Mouse (Mus musculus) heart, embryonic 13.5 days (tissue): ENCODE measurements around the gene Actrt3. TPM values are rescaled to one million over a fixed set of nuclear protein-coding genes. Genes with fewer than 3 reads are reported as not detected.

Experiments used
- ATAC-seq: fragments of 200-750 bp; cut with Nextera tagmentation; 2 replicates; pipeline ENCODE4 v1.8.0; 2017; ENCODE audit warnings: moderate TSS enrichment; ENCODE audit not compliant: insufficient number of reproducible peaks, low FRiP score, low TSS enrichment; ENCODE audit errors: extremely low read depth
- H3K27ac ChIP-seq: fragments of 300-500 bp; sonication (generic); replicated peaks from 2 replicates; pipeline ENCODE4 v1.5.1; 2015; ENCODE audit warnings: moderate library complexity, mild to moderate bottlenecking, inconsistent platforms
- H3K27me3 ChIP-seq: fragments of 300-500 bp; sonication (generic); replicated peaks from 2 replicates; pipeline ENCODE4 v1.6.1; 2015; ENCODE audit warnings: mild to moderate bottlenecking, inconsistent platforms
- H3K36me3 ChIP-seq: fragments of 300-500 bp; sonication (generic); 2 replicates; pipeline ENCODE4 v1.6.1; 2015; ENCODE audit warnings: mild to moderate bottlenecking, inconsistent platforms
- H3K4me1 ChIP-seq: fragments of 300-500 bp; sonication (generic); 2 replicates; pipeline ENCODE4 v1.6.1; 2015; ENCODE audit warnings: inconsistent platforms
- H3K4me2 ChIP-seq: fragments of 300-500 bp; sonication (generic); 2 replicates; pipeline ENCODE4 v1.6.1; 2015; ENCODE audit warnings: inconsistent platforms, mild to moderate bottlenecking, moderate library complexity
- H3K4me3 ChIP-seq: fragments of 300-500 bp; sonication (generic); 2 replicates; pipeline ENCODE4 v1.5.1; 2015; ENCODE audit warnings: moderate library complexity, mild to moderate bottlenecking, inconsistent platforms
- H3K9ac ChIP-seq: fragments of 300-500 bp; sonication (generic); 2 replicates; pipeline ENCODE4 v1.6.1; 2015; ENCODE audit warnings: inconsistent platforms, mild to moderate bottlenecking, moderate library complexity
- H3K9me3 ChIP-seq: fragments of 300-500 bp; sonication (generic); 2 replicates; pipeline ENCODE4 v1.6.1; 2016; ENCODE audit warnings: inconsistent platforms
- WGBS: fragments of 180-500 bp; shearing (Covaris S2); methylation state at CpG from one replicate; pipeline ENCODE4 v1.1.7; 2015; ENCODE audit warnings: mixed read lengths; 5-methylcytosine and 5-hydroxymethylcytosine counted together
- polyA plus RNA-seq: library from polyadenylated mRNA; unstranded; fragments of >200 nt; fragmentation: Nextera tagmentation; extraction: Ambion mirVana; gene quantifications from 2 replicates; pipeline ENCODE4 v1.2.1, GENCODE M21; 2015

Actrt3 gene
- polyA plus RNA-seq, 1 experiment from 2014 or later: not detected

GRCm38 (mm10) chr3:30602740-30603098 is 3.0 kb upstream of the Actrt3 start:
- Histone ChIP-seq H3K27me3 (peaks cover 15% of the 10 kb centered on the region), H3K9ac (peak overlapping the region; percentile 96), H3K4me1 (peaks cover 18% of the 10 kb centered on the region), H3K9me3 (no peaks in the 10 kb centered on the region), H3K4me2 (peak overlapping the region; percentile 80), H3K4me3 (peak overlapping the region; percentile 94), H3K36me3 (peaks cover 35% of the 10 kb centered on the region), H3K27ac (peak overlapping the region; percentile 91)
- ATAC-seq: peak; percentile 48
- WGBS: 0% methylated on average over 15 of the region's 27 CpGs

DNA sequence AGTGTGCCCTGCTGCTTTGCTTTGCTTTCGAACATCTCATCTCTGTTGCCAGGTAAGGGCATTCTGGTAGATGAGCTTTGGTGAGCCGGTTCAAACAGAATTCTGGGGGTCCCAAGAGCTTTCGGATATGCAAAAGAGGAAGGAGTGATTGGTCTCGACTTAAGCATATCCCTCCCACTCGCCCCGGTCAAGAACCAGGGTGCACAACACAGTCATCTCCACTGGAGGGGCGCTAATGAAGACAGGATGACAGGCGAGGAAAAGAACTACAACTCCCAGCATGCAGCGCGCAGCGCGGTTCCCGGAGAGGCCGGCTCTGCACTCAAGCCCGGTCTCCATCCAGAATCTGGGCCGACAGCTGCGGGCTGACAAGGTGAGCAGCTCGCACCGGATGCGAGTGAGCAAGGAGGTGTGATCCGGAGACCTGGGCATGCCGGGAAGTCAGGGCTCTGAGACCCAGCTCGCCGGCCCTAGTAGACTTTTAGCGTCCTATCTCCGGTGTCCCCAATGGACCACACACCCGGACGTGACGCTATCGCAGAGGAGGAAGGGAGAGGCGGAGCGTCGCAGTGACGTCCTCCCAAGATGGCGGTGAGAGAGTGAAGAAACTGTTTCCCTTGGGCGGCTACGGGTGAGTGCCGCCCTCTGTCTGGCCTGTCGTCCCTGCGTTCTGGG is 2.5 kb upstream of the Actrt3 start, which contains the start of gene Mynn:
Mynn (plus strand) TSS at position 1 of the 675 bp plus-strand sequence.
- Histone ChIP-seq H3K36me3 (peaks cover 30% of the 10 kb centered on the region), H3K9me3 (no peaks in the 10 kb centered on the region), H3K9ac (peak within 1 kb of the TSS; percentile 96), H3K4me3 (peak within 1 kb of the TSS; percentile 94), H3K4me2 (peak within 1 kb of the TSS; percentile 80), H3K27me3 (peaks cover 18% of the 10 kb centered on the region), H3K27ac (peak within 1 kb of the TSS; percentile 91), H3K4me1 (peaks cover 18% of the 10 kb centered on the region)
- WGBS: under 1% methylated on average over 40 of the region's 40 CpGs
- ATAC-seq: peak; percentile 86

- H3K27ac ChIP-seq: peak overlapping the region; percentile 91
- H3K4me3 ChIP-seq: peak overlapping the region; percentile 94
- H3K27me3 ChIP-seq: peaks cover 19% of the 10 kb centered on the region
- peaks cover 18% of the 10 kb centered on the region for H3K4me1 ChIP-seq
- H3K9me3 ChIP-seq: no peaks in the 10 kb centered on the region
- H3K4me2 ChIP-seq: peak overlapping the region; percentile 80
- H3K9ac ChIP-seq: peak overlapping the region; percentile 96
- peak; percentile 24; the same call in 1 of the 2 replicates for ATAC-seq
- WGBS: 1% methylated on average over 13 of the region's 13 CpGs
- H3K36me3 ChIP-seq: peaks cover 27% of the 10 kb centered on the region
Observed at GRCm38 (mm10) chr3:30601610-30602064, 1.9 kb upstream of the Actrt3 start.

DNA sequence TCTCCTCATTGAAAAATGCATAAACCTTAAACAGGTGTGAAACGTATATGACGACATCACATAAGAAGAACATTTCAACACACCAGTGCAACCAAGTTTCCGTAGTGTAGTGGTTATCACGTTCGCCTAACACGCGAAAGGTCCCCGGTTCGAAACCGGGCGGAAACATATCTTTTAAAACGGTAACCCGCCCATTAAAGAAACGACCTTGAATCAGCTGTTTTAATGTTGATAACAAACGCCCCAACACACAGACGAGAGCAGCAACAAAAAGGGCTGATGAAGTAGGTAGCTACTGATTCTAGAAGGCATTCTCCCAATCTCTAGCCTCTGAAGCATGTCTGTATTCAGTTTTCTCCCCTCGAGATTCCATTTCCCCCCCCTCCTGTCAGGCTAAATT is 1.4 kb upstream of the Actrt3 start:
- peaks cover 18% of the 10 kb centered on the region for H3K4me1 ChIP-seq
- H3K9ac ChIP-seq: peak overlapping the region; percentile 77
- H3K36me3 ChIP-seq: peaks cover 23% of the 10 kb centered on the region
- H3K27ac ChIP-seq: peak overlapping the region; percentile 91
- H3K9me3 ChIP-seq: no peaks in the 10 kb centered on the region
- H3K27me3 ChIP-seq: peaks cover 20% of the 10 kb centered on the region
- under 1% methylated on average over 17 of the region's 17 CpGs for WGBS
- peak overlapping the region; percentile 94 for H3K4me3 ChIP-seq
- ATAC-seq: no peak
- H3K4me2 ChIP-seq: peak overlapping the region; percentile 80

DNA sequence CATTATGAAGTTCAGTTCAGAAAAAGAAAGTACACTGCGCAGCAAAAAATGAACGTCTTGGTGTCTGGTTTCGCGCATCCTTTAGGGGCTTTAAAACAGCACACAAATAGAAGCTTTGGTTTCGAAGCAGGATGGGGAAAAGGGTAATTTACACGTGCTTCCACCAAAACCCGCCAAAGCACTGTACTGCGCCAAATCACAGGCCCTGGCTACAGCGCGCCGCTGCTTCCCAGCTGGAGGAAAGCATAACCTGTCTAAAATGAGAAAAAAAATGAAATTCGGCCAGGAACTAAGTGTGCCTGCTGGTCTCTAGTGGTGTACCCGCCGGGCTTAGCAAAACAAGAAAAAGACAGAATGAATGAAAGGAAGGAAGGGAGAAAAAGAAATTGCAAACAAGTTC is 978 bp upstream of the Actrt3 start:
- WGBS: under 1% methylated on average over 14 of the region's 14 CpGs
- no peak for ATAC-seq
- peak overlapping the region; percentile 80 for H3K4me2 ChIP-seq
- H3K9ac ChIP-seq: peak overlapping the region; percentile 77
- peak overlapping the region; percentile 66 for H3K27ac ChIP-seq
- H3K27me3 ChIP-seq: peaks cover 20% of the 10 kb centered on the region
- H3K36me3 ChIP-seq: peaks cover 18% of the 10 kb centered on the region
- no peaks in the 10 kb centered on the region for H3K9me3 ChIP-seq
- peaks cover 21% of the 10 kb centered on the region for H3K4me1 ChIP-seq
- peak overlapping the region; percentile 94 for H3K4me3 ChIP-seq

DNA sequence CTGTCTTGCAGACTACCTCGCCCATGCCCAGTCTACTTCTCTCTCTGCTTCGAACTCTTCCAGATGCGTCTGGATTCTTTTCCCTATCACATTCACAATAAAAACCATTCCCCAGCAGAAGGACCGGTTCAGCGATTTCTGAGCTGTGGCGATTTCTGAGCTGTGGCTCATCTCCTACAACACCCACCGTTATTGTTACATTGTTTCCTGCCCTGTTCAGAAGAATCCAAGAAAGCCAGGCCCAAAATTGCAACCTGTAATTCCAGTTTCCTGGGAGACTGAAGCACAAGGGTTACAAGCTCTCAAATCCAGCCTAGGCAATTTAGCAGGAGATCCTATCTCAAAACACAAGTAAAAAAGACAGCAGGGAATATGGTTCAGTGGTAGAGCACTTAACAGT is 2.5 kb downstream of the Actrt3 start:
- Histone ChIP-seq H3K27me3 (peaks cover 20% of the 10 kb centered on the region), H3K9ac (no peak overlapping the region), H3K4me1 (peaks cover 17% of the 10 kb centered on the region), H3K9me3 (no peaks in the 10 kb centered on the region), H3K4me2 (no peak overlapping the region), H3K36me3 (no peaks in the 10 kb centered on the region), H3K27ac (no peak overlapping the region), H3K4me3 (no peak overlapping the region)
- WGBS: 74% methylated on average over 7 of the region's 7 CpGs
- ATAC-seq: no peak

DNA sequence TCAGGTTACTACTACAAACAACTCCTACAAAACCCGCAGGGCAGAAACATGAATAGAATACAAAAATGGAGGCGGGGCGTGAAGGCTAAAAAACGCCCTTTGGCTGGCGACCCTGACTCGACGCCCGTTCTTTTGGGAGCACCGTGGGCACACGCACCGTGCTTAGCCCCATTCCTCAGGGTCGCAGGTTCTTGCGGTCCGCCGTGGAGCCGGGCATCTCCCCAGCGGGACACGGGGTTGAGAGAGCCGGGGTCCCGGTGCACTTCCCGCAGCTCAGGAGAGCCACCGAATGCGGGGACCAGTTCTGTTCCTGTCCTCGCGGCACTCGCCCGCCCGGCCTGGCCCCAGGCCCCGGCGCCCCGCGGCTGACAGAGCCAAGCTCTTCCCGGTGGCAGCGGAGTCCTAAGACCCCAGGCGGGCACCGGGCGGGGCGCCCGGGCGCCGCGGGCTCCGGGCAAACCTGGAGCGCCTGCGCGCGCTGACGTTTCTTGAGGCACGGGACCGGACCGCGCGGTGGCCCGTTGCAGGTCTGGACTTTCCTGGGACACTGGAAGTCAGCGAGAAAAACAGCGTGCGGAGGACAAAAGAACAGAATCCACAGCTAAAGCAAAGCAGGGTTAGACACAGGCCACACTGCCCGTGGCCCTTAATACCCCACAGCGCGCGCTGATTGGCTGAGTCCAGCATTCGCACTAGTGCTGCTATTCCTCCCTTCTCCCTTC is 4.5 kb downstream of the Actrt3 start:
- no peaks in the 10 kb centered on the region for H3K9me3 ChIP-seq
- peak overlapping the region; percentile 65 for H3K4me3 ChIP-seq
- 0 out of 2 replicates have a peak, but pooled peaks have one; percentile 20 for ATAC-seq
- peak overlapping the region; percentile 71 for H3K4me2 ChIP-seq
- H3K27me3 ChIP-seq: peaks cover 20% of the 10 kb centered on the region
- peaks cover 17% of the 10 kb centered on the region for H3K4me1 ChIP-seq
- H3K36me3 ChIP-seq: no peaks in the 10 kb centered on the region
- under 1% methylated on average over 62 of the region's 62 CpGs for WGBS
- H3K9ac ChIP-seq: peak overlapping the region; percentile 88
- H3K27ac ChIP-seq: 0 out of 2 replicates have a peak overlapping the region, but pooled peaks have one; percentile 0

GRCm38 (mm10) chr3:30593719-30594485 is 5.8 kb downstream of the Actrt3 start:
- H3K4me1 ChIP-seq: peaks cover 8% of the 10 kb centered on the region
- H3K27ac ChIP-seq: no peak overlapping the region
- WGBS: 78% methylated on average over 4 of the region's 4 CpGs

DNA sequence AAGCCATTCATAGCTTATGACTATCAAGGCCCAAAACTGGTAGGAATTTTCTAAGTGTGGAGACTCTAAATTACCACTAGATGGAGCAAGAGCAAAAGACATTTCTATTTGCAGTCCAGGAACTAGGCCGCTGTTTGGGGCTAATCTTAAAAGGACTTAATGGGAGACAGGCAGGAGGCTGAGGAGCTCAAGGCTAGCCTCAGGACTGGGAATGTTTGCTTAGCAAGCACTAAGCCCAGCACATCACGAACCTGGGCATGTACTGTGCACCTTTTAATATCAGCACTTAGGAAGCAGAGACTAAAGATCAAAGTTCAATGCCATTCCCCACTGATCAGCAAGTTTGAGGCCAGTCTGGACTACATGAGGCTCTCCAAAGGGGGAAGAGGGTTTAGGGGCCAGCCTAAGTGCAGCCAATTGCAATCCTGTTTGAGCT is 7.3 kb downstream of the Actrt3 start:
- ATAC-seq: no peak
- Histone ChIP-seq H3K27me3 (0 out of 2 replicates have a peak, but pooled peaks cover 3% of the 10 kb centered on the region), H3K4me1 (peaks cover 8% of the 10 kb centered on the region), H3K36me3 (no peaks in the 10 kb centered on the region), H3K27ac (no peak overlapping the region), H3K4me3 (no peak overlapping the region), H3K4me2 (no peak overlapping the region), H3K9me3 (no peaks in the 10 kb centered on the region), H3K9ac (no peak overlapping the region)
- WGBS: 3% methylated on average over 2 of the region's 2 CpGs

More at GRCm38 (mm10) chr3:30593719-30594485, 5.8 kb downstream of the Actrt3 start:
- no peaks in the 10 kb centered on the region for H3K36me3 ChIP-seq
- no peaks in the 10 kb centered on the region for H3K9me3 ChIP-seq
- no peak overlapping the region for H3K9ac ChIP-seq
- no peak for ATAC-seq
- H3K4me2 ChIP-seq: no peak overlapping the region
- peaks cover 16% of the 10 kb centered on the region for H3K27me3 ChIP-seq
- no peak overlapping the region for H3K4me3 ChIP-seq

- no peak for ATAC-seq
- H3K36me3 ChIP-seq: no peaks in the 10 kb centered on the region
- H3K9me3 ChIP-seq: no peaks in the 10 kb centered on the region; the same call in 1 of the 2 replicates
- no peak overlapping the region for H3K4me3 ChIP-seq
- no peak overlapping the region for H3K27ac ChIP-seq
- H3K4me1 ChIP-seq: 0 out of 2 replicates have a peak, but pooled peaks cover 3% of the 10 kb centered on the region
- no peak overlapping the region for H3K9ac ChIP-seq
- H3K27me3 ChIP-seq: no peaks in the 10 kb centered on the region
- WGBS: 50% methylated on average over 6 of the region's 6 CpGs
- H3K4me2 ChIP-seq: no peak overlapping the region
Observed at GRCm38 (mm10) chr3:30588865-30589264, 10.9 kb downstream of the Actrt3 start.

DNA sequence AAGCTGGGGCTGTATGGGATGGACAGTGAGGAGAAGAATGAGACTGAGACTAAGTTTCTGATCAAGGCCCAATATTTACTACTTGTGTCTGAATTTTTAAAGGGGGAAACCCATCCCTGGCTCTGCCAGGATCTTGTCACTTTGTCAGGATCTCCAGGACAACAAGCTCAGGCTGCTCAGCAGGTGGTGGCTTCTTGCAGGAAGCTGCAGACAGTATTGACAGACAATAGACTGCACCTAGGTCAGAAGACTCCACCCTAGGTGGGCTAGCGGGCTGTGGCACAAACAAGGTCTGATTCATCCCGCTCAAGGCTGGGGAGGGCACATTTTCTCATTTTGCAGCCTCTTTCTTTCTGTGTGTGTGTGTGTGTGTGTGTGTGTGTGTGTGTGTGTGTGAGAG is 26.2 kb downstream of the Actrt3 start:
- 12% methylated on average over 2 of the region's 2 CpGs for WGBS
- Histone ChIP-seq H3K9me3 (peaks cover 5% of the 10 kb centered on the region; the same call in 1 of the 2 replicates), H3K4me1 (no peaks in the 10 kb centered on the region), H3K9ac (no peak overlapping the region), H3K4me2 (no peak overlapping the region), H3K4me3 (no peak overlapping the region), H3K27ac (no peak overlapping the region), H3K27me3 (no peaks in the 10 kb centered on the region), H3K36me3 (no peaks in the 10 kb centered on the region)
- no peak for ATAC-seq
